Mouse (Mus musculus): ENCODE data around the gene Nr2f1. TPM values are rescaled to one million over a fixed set of nuclear protein-coding genes. Genes with fewer than 3 reads are reported as not detected.

The Nr2f1 gene
- polyA plus RNA-seq, 1 experiment from 2014 or later: 70.7 TPM

- WGBS: 2% methylated on average over 59 of the region's 64 CpGs
- DNase-seq (ENCODE audit: low spot score): no peak
Observed at GRCm38 (mm10) chr13:78194850-78195600, 4.5 kb downstream of the Nr2f1 start.

GRCm38 (mm10) chr13:78194135-78194849 lies 5.3 kb downstream of the Nr2f1 start:
- Histone ChIP-seq H3K9me3 (ENCODE audit: control insufficient read depth, low read length) (no peaks in the 10 kb centered on the region), H3K36me3 (replicated peaks; ENCODE audit: control insufficient read depth, insufficient read depth) (peaks cover 43% of the 10 kb centered on the region), H3K27me3 (ENCODE audit: control insufficient read depth, insufficient read depth, low read length) (no peaks in the 10 kb centered on the region), H3K9ac (peak overlapping the region; percentile 100), H3K4me3 (replicated peaks; ENCODE audit: low read length) (peak overlapping the region; percentile 99), H3K4me2 (replicated peaks) (peak overlapping the region; percentile 90), H3K27ac (peak overlapping the region; percentile 100), H3K4me1 (replicated peaks; ENCODE audit: control insufficient read depth, insufficient read depth, low read length) (peaks cover 27% of the 10 kb centered on the region)
- ATAC-seq (ENCODE audit: low FRiP score) (no peak), DNase-seq (ENCODE audit: low spot score) (no peak)
- WGBS: 5% methylated on average over 23 of the region's 26 CpGs

More at GRCm38 (mm10) chr13:78194850-78195600, 4.5 kb downstream of the Nr2f1 start:
- no peaks in the 10 kb centered on the region for H3K27me3 ChIP-seq (ENCODE audit: control insufficient read depth, insufficient read depth, low read length)
- peaks cover 20% of the 10 kb centered on the region for H3K4me1 ChIP-seq (replicated peaks; ENCODE audit: control insufficient read depth, insufficient read depth, low read length)
- H3K36me3 ChIP-seq (replicated peaks; ENCODE audit: control insufficient read depth, insufficient read depth): peaks cover 36% of the 10 kb centered on the region
- peak overlapping the region; percentile 100 for H3K27ac ChIP-seq
- peak overlapping the region; percentile 99 for H3K4me3 ChIP-seq (replicated peaks; ENCODE audit: low read length)
- peak overlapping the region; percentile 100 for H3K9ac ChIP-seq
- ATAC-seq (ENCODE audit: low FRiP score): peak; percentile 31
- peak overlapping the region; percentile 90 for H3K4me2 ChIP-seq (replicated peaks)
- H3K9me3 ChIP-seq (ENCODE audit: control insufficient read depth, low read length): no peaks in the 10 kb centered on the region

- ATAC-seq (ENCODE audit: low FRiP score): no peak
Observed at GRCm38 (mm10) chr13:78193211-78193610, 6.3 kb downstream of the Nr2f1 start.

GRCm38 (mm10) chr13:78189586-78189985 lies 10.0 kb downstream of the Nr2f1 start:
- peaks cover 52% of the 10 kb centered on the region for H3K36me3 ChIP-seq (replicated peaks; ENCODE audit: control insufficient read depth, insufficient read depth)
- peaks cover 5% of the 10 kb centered on the region; the same call in 1 of the 2 replicates for H3K27me3 ChIP-seq (ENCODE audit: control insufficient read depth, insufficient read depth, low read length)
- H3K9ac ChIP-seq: peak overlapping the region; percentile 100
- ATAC-seq (ENCODE audit: low FRiP score) (no peak), DNase-seq (ENCODE audit: low spot score) (no peak)
- peak overlapping the region; percentile 90 for H3K4me2 ChIP-seq (replicated peaks)
- peaks cover 42% of the 10 kb centered on the region for H3K4me1 ChIP-seq (replicated peaks; ENCODE audit: control insufficient read depth, insufficient read depth, low read length)
- WGBS: 31% methylated on average over 10 of the region's 10 CpGs
- no peaks in the 10 kb centered on the region for H3K9me3 ChIP-seq (ENCODE audit: control insufficient read depth, low read length)
- peak overlapping the region; percentile 99 for H3K4me3 ChIP-seq (replicated peaks; ENCODE audit: low read length)
- peak overlapping the region; percentile 100 for H3K27ac ChIP-seq

More at GRCm38 (mm10) chr13:78193211-78193610, 6.3 kb downstream of the Nr2f1 start:
- Histone ChIP-seq H3K4me1 (replicated peaks; ENCODE audit: control insufficient read depth, insufficient read depth, low read length) (peaks cover 29% of the 10 kb centered on the region), H3K36me3 (replicated peaks; ENCODE audit: control insufficient read depth, insufficient read depth) (peaks cover 50% of the 10 kb centered on the region), H3K4me3 (replicated peaks; ENCODE audit: low read length) (peak overlapping the region; percentile 99), H3K27ac (peak overlapping the region; percentile 100), H3K9me3 (ENCODE audit: control insufficient read depth, low read length) (no peaks in the 10 kb centered on the region), H3K27me3 (ENCODE audit: control insufficient read depth, insufficient read depth, low read length) (no peaks in the 10 kb centered on the region), H3K9ac (peak overlapping the region; percentile 100), H3K4me2 (replicated peaks) (peak overlapping the region; percentile 90)
- DNase-seq (ENCODE audit: low spot score): peak; percentile 35
- 25% methylated on average over 4 of the region's 4 CpGs for WGBS

- peak overlapping the region; percentile 50 for H3K9ac ChIP-seq
Observed at GRCm38 (mm10) chr13:78187833-78188232, 11.7 kb downstream of the Nr2f1 start.

GRCm38 (mm10) chr13:78186340-78186946 lies 13.1 kb downstream of the Nr2f1 start:
- 22% methylated on average over 12 of the region's 12 CpGs for WGBS
- DNase-seq (ENCODE audit: low spot score) (no peak), ATAC-seq (ENCODE audit: low FRiP score) (no peak)
- peaks cover 14% of the 10 kb centered on the region; the same call in 1 of the 2 replicates for H3K27me3 ChIP-seq (ENCODE audit: control insufficient read depth, insufficient read depth, low read length)
- no peaks in the 10 kb centered on the region for H3K9me3 ChIP-seq (ENCODE audit: control insufficient read depth, low read length)
- H3K4me1 ChIP-seq (replicated peaks; ENCODE audit: control insufficient read depth, insufficient read depth, low read length): peaks cover 44% of the 10 kb centered on the region
- no peak overlapping the region for H3K4me2 ChIP-seq (replicated peaks)
- H3K4me3 ChIP-seq (replicated peaks; ENCODE audit: low read length): no peak overlapping the region
- peaks cover 32% of the 10 kb centered on the region for H3K36me3 ChIP-seq (replicated peaks; ENCODE audit: control insufficient read depth, insufficient read depth)
- H3K27ac ChIP-seq: peak overlapping the region; percentile 62
- H3K9ac ChIP-seq: 0 out of 2 replicates have a peak overlapping the region, but pooled peaks have one; percentile 50

More at GRCm38 (mm10) chr13:78187833-78188232, 11.7 kb downstream of the Nr2f1 start:
- H3K4me2 ChIP-seq (replicated peaks): peak overlapping the region; percentile 39
- no peak overlapping the region for H3K4me3 ChIP-seq (replicated peaks; ENCODE audit: low read length)
- H3K9me3 ChIP-seq (ENCODE audit: control insufficient read depth, low read length): no peaks in the 10 kb centered on the region
- peaks cover 9% of the 10 kb centered on the region; the same call in 1 of the 2 replicates for H3K27me3 ChIP-seq (ENCODE audit: control insufficient read depth, insufficient read depth, low read length)
- peaks cover 43% of the 10 kb centered on the region for H3K36me3 ChIP-seq (replicated peaks; ENCODE audit: control insufficient read depth, insufficient read depth)
- peak overlapping the region; percentile 62; the same call in 1 of the 2 replicates for H3K27ac ChIP-seq
- no peak for ATAC-seq (ENCODE audit: low FRiP score)
- 45% methylated on average over 5 of the region's 5 CpGs for WGBS
- H3K4me1 ChIP-seq (replicated peaks; ENCODE audit: control insufficient read depth, insufficient read depth, low read length): peaks cover 47% of the 10 kb centered on the region
- no peak for DNase-seq (ENCODE audit: low spot score)

DNA sequence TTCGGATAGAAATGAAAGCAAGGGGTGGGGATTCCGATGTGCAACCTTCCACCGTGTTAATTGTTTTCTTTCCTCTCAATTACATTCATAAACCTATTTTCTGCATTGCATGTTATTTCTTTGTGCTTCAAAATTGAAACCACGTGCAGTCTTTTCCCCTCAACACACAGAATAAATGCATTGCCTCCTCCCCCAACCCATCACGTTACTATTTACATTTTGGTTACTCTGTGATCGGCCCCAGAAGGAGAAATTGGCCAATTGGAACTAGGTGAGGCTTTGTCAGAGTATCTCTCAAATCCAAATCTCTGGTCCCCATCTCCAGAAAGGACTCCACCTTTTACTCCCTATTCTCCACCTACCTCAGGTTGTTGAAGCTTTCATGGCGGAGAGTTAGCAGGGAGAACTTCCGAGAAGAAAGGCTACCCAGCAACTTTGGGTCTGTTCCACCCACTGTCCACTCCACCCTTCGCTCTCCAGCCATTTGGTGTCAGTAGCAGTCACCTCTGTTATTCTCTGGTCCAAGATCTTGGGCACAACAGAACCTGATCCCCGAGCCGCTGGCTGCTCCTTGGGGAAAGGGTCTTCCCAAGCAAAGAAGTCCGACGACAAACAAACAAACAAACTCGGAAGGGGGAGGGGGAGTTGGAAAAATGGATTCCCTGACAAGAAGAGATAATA lies 14.6 kb downstream of the Nr2f1 start:
- Histone ChIP-seq H3K36me3 (replicated peaks; ENCODE audit: control insufficient read depth, insufficient read depth) (peaks cover 28% of the 10 kb centered on the region), H3K9ac (peak overlapping the region; percentile 38), H3K4me2 (replicated peaks) (peak overlapping the region; percentile 69), H3K9me3 (ENCODE audit: control insufficient read depth, low read length) (no peaks in the 10 kb centered on the region), H3K27me3 (ENCODE audit: control insufficient read depth, insufficient read depth, low read length) (peaks cover 19% of the 10 kb centered on the region), H3K27ac (peak overlapping the region; percentile 87), H3K4me1 (replicated peaks; ENCODE audit: control insufficient read depth, insufficient read depth, low read length) (peaks cover 36% of the 10 kb centered on the region), H3K4me3 (replicated peaks; ENCODE audit: low read length) (no peak overlapping the region)
- ATAC-seq (ENCODE audit: low FRiP score): no peak
- DNase-seq (ENCODE audit: low spot score): peak; percentile 33
- 10% methylated on average over 14 of the region's 14 CpGs for WGBS

DNA sequence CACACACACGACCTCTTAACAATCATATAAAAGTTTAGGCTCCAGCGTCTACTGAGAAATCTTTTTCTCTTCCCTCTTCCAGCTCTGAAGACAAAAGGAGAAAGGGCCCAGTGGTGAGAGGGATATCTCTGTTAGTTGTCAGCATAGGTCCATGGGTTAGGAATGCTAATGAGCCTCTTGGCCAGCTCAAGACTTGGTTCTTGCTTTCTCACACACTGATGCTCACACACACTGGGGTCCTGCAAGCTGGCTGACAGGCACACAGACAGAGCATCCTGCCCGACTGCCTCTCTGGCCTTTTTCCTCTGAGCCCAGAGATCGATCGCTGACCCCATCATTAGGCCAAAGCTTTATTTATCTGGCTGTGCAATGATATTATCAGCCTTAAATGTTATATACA lies 15.6 kb downstream of the Nr2f1 start:
- Histone ChIP-seq H3K27ac (peak overlapping the region; percentile 87), H3K9me3 (ENCODE audit: control insufficient read depth, low read length) (no peaks in the 10 kb centered on the region), H3K4me2 (replicated peaks) (peak overlapping the region; percentile 69), H3K4me1 (replicated peaks; ENCODE audit: control insufficient read depth, insufficient read depth, low read length) (peaks cover 36% of the 10 kb centered on the region), H3K9ac (peak overlapping the region; percentile 38), H3K27me3 (ENCODE audit: control insufficient read depth, insufficient read depth, low read length) (peaks cover 22% of the 10 kb centered on the region), H3K4me3 (replicated peaks; ENCODE audit: low read length) (no peak overlapping the region), H3K36me3 (replicated peaks; ENCODE audit: control insufficient read depth, insufficient read depth) (peaks cover 21% of the 10 kb centered on the region)
- DNase-seq (ENCODE audit: low spot score) (peak; percentile 61), ATAC-seq (ENCODE audit: low FRiP score) (peak; percentile 43)
- WGBS: 9% methylated on average over 5 of the region's 5 CpGs
